Mouse (Mus musculus) monocyte, adult 59 days (primary cell): ENCODE results near the gene Coq10a. TPM values are rescaled to one million over a fixed set of nuclear protein-coding genes. Genes with fewer than 3 reads are reported as not detected.

Experiments used
- total RNA-seq, 2 experiments: library from RNA; stranded (reverse); gene quantifications; one replicate each; pipeline ENCODE4 v1.2.4; 2023

The Coq10a gene
- total RNA-seq, result 10 to 100 TPM; 25.6 to 35.8 TPM

DNA sequence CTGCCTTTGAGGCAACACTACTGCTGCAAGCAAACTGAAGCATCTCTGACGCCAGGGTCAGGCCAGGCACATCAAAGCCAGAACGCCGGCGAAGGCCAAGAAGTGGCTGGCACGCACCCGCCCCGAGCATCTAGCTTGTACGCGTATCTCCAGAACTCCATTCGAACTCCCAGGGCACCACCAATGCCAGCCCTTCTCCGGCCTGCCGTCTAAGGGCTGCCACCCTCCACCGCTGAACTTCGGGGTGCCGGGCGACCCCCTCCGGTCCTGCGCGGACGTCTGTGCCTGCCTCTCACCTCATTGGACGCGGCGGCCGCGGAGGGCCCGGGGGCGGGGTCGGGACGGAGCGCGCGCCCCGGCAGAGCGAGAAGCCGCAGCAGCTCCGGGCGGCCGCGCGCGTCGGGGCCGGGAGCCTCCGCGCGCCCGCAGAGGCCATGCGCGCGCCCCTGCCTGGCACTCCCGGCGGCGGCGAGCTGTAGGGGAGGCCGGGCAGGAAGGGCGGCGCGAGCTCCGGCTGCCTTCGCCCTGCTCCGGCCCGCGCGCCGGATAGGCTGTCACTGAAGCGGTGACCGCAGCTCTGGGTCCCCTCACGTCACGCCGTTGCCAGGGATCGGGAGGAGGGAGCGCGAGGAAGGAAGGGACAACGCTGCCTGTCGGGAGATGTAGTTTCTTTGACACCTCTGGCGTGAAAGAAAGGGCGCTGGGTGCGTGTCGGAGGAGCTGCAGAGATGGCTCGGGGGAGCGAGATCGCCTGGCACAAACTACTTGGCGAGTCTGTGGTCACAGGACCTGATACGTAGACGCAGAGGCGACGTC, at the start of gene Coq10a:
Coq10a (minus strand) TSS at position 596 of the 816 bp plus-strand sequence.

DNA sequence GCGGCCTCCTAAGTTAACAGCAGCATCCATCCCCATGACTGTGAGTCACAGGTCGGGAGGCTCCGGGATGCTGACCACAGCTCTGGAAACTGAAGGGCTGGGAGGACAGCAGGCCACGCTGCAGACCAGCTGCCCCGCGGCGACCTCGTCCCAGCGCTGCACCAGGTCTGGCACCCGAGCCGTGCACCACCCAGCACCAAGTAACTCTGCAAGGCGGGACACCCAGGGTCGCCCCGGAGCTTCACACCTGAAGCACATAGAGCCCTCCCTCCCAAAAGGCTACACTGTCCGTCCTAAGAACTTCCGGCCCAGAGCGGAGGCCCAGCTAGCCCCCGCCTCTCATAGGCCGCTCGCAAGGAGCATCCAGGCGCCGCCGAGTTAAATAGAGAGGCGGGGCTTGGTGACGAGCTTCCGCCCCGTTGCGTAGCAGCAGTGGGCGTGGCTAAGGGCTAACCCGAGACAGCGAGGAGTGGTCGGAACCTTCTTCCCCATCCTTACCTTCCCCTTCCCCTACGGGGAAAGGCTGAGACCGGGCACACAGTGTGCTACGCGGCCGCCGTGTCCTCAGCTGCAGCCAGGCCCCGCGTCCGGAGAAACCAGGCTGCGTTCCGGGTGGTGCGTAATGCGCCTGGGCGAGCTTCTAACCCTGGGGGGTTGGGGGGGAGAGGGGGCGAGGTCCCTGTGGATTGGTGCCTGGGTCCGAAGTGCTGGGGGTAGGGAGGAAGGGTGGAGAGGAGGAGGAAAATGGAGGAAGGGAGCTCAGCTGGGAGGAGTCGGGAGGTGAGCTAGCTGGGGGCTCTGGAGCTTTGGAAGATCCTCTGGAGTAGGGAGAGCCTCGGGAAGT, 42.6 kb upstream of the Coq10a start, which contains the start of the genes Nabp2 and Rnf41:
Nabp2 (minus strand) TSS at position 282 of the 844 bp plus-strand sequence.
Rnf41 (plus strand) TSS at position 447 of the 844 bp plus-strand sequence.

DNA sequence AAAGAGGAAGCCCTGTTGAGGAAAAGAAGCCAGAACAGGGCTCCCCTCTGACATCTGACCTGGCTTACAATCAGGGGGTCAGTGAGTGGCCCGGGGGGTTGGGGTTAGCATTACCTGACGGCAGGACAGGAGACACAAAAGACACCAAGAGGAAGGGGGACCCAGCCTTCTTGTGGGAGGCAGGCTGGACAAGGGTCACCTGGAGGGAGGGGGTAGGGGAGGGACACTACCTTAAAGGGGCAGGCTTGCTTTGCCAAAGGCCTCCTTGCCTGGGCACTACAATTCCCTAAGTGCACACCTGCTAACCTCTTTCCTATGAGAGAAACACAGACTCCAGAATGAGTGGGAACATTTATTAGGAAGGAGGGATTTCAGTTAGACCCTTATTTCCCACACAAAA, 32.3 kb upstream of the Coq10a start, which contains the start of gene Slc39a5:
Slc39a5 (minus strand) TSS at position 174 of the 400 bp plus-strand sequence.

DNA sequence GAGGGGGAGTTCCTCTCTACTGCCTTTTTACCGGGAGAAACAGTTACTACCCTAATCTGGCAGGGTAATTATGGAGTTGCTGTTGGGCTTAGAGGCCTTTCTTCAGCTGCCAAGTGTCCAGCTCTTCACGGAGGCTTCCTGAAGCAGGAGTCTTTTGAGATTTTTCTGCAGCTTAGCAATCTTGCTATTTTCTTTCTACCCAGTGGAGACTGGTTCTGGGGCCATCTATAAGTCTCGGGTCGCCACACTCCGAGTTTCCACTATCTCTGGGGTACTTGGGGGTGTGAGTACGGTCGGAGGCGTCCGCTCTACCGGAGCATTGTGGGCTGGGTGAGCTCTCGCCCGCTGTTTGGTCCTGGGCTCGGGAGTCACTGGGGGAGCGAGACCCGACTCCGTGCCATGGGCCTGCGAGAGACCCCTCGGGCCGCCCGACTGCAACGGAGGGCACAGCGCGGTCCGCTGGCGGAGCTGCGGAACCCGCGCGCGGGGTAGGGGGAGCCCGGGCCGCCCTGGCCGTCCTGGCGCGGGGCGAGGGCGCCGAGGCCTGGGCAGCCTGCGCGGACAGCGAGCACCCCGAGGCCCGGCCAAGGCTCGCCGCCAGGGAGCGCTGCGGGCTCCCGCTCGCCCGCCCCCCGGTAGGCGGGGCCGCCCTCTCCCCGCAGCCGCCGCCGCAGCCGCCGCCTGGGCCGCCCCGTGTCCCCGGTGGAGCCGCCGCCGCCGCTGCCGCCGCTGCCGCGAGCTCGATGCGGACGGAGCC, 7.8 kb upstream of the Coq10a start, which contains the start of gene Ankrd52:
Ankrd52 (plus strand) TSS at position 661 of the 757 bp plus-strand sequence.

DNA sequence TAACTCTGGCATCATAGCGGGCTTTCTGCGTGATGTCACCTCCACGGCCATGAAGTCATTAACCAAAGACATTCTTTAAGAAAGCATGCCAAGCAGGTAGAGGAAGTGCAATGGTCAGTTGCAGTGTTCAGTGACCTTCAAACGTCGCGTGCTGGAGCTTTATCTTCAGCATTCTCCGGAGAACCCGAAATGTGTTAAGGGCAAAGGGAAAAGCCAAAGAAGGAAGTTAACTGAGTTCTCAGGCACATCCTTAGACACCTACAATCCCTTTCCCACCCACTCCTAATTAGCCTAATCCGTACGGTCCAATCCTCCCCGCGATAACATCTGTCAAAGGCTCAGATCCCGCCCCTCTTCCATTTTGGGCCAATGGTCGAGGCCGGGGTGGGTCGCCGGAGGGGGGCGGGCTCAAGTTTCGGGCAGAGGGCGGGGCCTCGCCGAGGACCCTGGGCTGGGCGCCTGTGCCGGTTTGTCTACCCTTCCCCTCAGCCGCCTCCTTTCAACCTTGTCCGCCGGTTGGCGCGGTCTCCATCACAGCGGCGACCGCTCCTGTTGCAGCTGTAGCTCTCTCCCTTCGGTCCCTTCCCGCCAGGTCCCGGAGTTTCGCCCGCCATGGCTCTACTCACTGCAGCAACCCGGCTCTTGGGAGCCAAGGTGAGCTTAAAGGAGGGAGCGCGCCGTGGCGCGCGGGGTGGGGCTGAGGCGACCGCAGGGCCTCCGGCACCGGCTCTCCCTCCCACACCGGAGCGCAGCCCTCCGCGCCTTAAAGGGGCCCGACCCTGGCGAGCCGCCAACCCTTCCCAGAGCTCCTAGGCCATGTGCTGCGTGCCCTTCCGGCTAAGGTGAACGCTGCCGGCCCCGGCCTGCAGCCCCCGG, 31.3 kb downstream of the Coq10a start, which contains the start of gene Cs:
Cs (plus strand) TSS at position 429 of the 876 bp plus-strand sequence.

DNA sequence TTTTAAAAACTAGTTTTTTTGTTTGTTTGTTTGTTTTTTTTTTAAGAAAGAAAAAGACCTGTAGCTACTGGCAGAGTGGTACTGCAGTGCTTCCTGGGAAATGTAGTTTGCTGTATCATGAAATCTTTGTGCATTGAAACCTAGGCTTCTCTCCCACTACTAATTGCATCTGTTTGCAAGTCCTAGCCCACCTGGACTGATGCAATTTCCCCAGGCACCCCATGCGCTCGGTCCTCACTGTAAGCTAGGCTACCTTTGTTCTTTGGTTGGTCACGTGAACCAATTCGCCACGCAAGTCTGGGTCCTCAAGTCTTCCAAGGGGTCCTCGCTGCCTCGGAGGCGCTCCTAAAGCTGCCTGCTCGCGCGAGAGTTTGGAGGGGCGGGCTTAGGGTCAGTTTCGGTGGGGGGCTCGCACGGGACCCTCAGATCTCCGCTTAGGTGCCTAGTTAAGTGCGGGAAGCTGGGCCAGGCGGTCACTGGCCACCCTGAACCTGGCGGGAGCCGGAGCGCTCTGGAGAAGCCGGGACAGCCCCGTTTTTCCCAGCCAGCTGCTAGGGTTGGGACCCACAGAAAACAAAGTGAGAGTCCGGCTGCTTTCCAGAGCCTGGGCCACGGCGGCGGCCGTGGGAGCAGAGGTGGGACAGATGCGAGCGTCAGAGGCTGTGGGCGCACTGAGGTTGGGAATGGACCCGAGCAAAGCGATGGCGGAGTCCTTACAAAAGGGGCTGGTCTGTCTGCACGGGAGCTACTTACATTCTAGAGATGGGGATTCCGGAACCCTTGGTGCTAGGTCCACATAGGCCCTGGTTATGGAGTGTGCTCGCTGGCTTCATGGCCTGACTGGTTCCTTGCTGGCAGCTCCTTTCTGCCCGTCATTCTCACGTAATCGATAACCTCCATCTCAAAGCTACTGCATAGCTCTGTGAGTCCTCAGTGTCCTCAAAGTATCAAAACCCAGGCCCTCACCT, 46.4 kb downstream of the Coq10a start, which contains the start of gene Cnpy2:
Cnpy2 (plus strand) TSS at position 319 of the 968 bp plus-strand sequence.

Other genes starting within 250 kb of the Coq10a start
- 10 to 100 TPM; 23.0 to 27.1 TPM for gene Rbms2, start 188.7 kb downstream of the Coq10a start, total RNA-seq
- gene Gls2, start 174.5 kb downstream of the Coq10a start, total RNA-seq, result not detected
- 1 to 10 TPM; 8.9 to 9.2 TPM for gene Spryd4, start 157.2 kb downstream of the Coq10a start, total RNA-seq
- not detected for gene Mip, start 143.2 kb downstream of the Coq10a start, total RNA-seq
- 1 to 10 TPM; 4.3 to 4.9 TPM for gene Timeless, start 136.9 kb downstream of the Coq10a start, total RNA-seq
- gene Apon, start 114.9 kb downstream of the Coq10a start, total RNA-seq, result not detected
- not detected for gene Apof, start 100.3 kb downstream of the Coq10a start, total RNA-seq
- 100 to 1,000 TPM in 1 of 2 experiments, 10 to 100 TPM in 1; 93.6 to 100 TPM for gene Stat2, start 98.4 kb downstream of the Coq10a start, total RNA-seq
- not detected for gene Il23a, start 70.2 kb downstream of the Coq10a start, total RNA-seq
- gene Pan2, start 65.7 kb downstream of the Coq10a start, total RNA-seq, result 10 to 100 TPM; 30.6 to 31.6 TPM
- gene Cnpy2, start 46.5 kb downstream of the Coq10a start, total RNA-seq, result 10 to 100 TPM; 39.9 to 48.2 TPM
- 100 to 1,000 TPM; 101 to 110 TPM for gene Cs, start 31.3 kb downstream of the Coq10a start, total RNA-seq
- gene Ankrd52, start 8.1 kb upstream of the Coq10a start, total RNA-seq, result 10 to 100 TPM; 47.1 to 49.2 TPM
- not detected for gene Slc39a5, start 32.2 kb upstream of the Coq10a start, total RNA-seq
- 10 to 100 TPM; 42.7 to 46.3 TPM for gene Nabp2, start 42.5 kb upstream of the Coq10a start, total RNA-seq
- 10 to 100 TPM; 50.3 to 51.2 TPM for gene Rnf41, start 42.7 kb upstream of the Coq10a start, total RNA-seq
- gene Smarcc2, start 90.3 kb upstream of the Coq10a start, total RNA-seq, result 100 to 1,000 TPM; 111 to 131 TPM
- gene Myl6, start 125.1 kb upstream of the Coq10a start, total RNA-seq, result 100 to 1,000 TPM; 761 to 845 TPM
- gene Myl6b, start 129.7 kb upstream of the Coq10a start, total RNA-seq, result 1 to 10 TPM in 1 of 2 experiments, under 1 TPM in 1; 0.52 to 1.3 TPM
- gene Esyt1, start 156.9 kb upstream of the Coq10a start, total RNA-seq, result 100 to 1,000 TPM; 138 to 156 TPM
- 10 to 100 TPM; 39.5 to 40.5 TPM for gene Zc3h10, start 178.8 kb upstream of the Coq10a start, total RNA-seq
- gene Rpl41, start 180.3 kb upstream of the Coq10a start, total RNA-seq, result 1,000 to 10,000 TPM; 2,671 to 2,681 TPM
- 10 to 100 TPM; 39.1 to 41.6 TPM for gene Pa2g4, start 197.0 kb upstream of the Coq10a start, total RNA-seq
- 1 to 10 TPM; 1.7 TPM for gene Erbb3, start 220.7 kb upstream of the Coq10a start, total RNA-seq